Mouse (Mus musculus) testis, adult 2 months (tissue): ENCODE measurements around the gene Tmem82. TPM values are rescaled to one million over a fixed set of nuclear protein-coding genes. Genes with fewer than 3 reads are reported as not detected.

ENCODE experiments used
- H3K27ac ChIP-seq: fragments of 200-500 bp; 2 replicates; pipeline ENCODE4 v1.5.1; 2012; ENCODE audit warnings: low read depth, low read length; ENCODE audit not compliant: control insufficient read depth, insufficient read depth
- H3K27me3 ChIP-seq: fragments of 200-500 bp; 2 replicates; pipeline ENCODE4 v1.6.1; 2012; ENCODE audit warnings: mild to moderate bottlenecking, low read length, moderate library complexity; ENCODE audit not compliant: control insufficient read depth, insufficient read depth
- H3K36me3 ChIP-seq: fragments of 200-500 bp; 2 replicates; pipeline ENCODE4 v1.6.1; 2012; ENCODE audit warnings: mild to moderate bottlenecking, low read length; ENCODE audit not compliant: control insufficient read depth, insufficient read depth
- H3K4me1 ChIP-seq: fragments of 200-500 bp; 2 replicates; pipeline ENCODE4 v1.6.1; 2012; ENCODE audit warnings: low read length; ENCODE audit not compliant: control insufficient read depth, insufficient read depth
- H3K4me3 ChIP-seq: fragments of 200-500 bp; 2 replicates; pipeline ENCODE4 v1.5.1; 2012; ENCODE audit warnings: low read depth, mild to moderate bottlenecking, low read length, moderate library complexity, mixed read lengths; ENCODE audit not compliant: control insufficient read depth
- CTCF ChIP-seq: fragments of 200-500 bp; IDR thresholded peaks from 2 replicates; pipeline ENCODE4 v1.5.1; 2012; ENCODE audit warnings: low read depth, mild to moderate bottlenecking, inconsistent platforms, low read length, moderate library complexity; ENCODE audit not compliant: control insufficient read depth, insufficient read depth, insufficient replicate concordance
- POLR2A ChIP-seq: fragments of 200-500 bp; IDR thresholded peaks from 2 replicates; pipeline ENCODE4 v1.6.1; 2012; ENCODE audit warnings: low read depth, mild to moderate bottlenecking, inconsistent platforms, low read length, moderate library complexity; ENCODE audit not compliant: control insufficient read depth
- polyA plus RNA-seq: library from polyadenylated mRNA; depleted of rRNA; stranded (reverse); fragments of >200 nt; gene quantifications from 2 replicates; pipeline ENCODE4 v1.2.3, GENCODE M21; 2012; rRNA removed

Tmem82 gene
- polyA plus RNA-seq, 1 experiment, result 3.5 TPM

DNA sequence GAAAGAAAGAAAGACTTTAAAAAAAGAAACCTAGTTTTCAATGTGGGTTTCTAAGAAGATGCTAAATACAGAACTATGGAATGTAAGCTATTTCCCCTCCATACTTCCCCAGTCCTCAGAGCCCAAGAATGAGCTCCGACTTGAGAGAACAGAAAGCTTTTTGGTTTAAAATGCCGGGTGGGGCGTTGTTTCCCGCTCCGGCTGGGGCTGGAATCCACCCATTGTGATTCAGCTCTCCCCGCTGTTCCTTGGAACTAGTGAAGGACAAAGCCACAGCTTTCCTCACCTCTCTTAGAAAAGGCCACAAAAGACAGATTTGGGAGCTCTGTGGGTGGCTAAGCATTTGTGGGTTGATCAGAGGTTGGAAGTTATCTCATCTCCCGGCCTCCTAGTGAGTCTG, 53.1 kb downstream of the Tmem82 start:
- Histone ChIP-seq H3K27ac (no peak overlapping the region), H3K4me3 (no peak overlapping the region), H3K4me1 (0 out of 2 replicates have a peak, but pooled peaks cover 3% of the 10 kb centered on the region), H3K27me3 (no peaks in the 10 kb centered on the region), H3K36me3 (no peaks in the 10 kb centered on the region)
- TF ChIP-seq CTCF (no peak), POLR2A (no peak)

DNA sequence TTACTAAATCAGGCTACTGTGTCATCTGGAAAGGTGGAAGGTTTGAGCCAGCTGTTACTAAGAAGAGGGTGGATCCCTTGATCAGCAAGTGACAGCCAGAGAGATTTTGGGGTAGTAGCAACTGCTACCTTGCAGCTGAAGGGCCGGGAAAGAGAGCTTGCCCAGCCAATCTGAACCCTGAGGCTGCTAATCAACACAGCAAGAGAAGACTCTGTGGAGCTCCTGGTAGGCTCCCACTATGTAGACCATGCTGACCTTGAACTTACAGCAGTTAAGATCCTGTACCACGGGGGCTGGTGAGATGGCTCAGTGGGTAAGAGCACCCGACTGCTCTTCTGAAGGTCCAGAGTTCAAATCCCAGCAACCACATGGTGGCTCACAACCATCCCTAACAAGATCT, 53.8 kb downstream of the Tmem82 start:
- Histone ChIP-seq H3K4me3 (no peak overlapping the region), H3K27me3 (no peaks in the 10 kb centered on the region), H3K4me1 (0 out of 2 replicates have a peak, but pooled peaks cover 3% of the 10 kb centered on the region), H3K27ac (no peak overlapping the region), H3K36me3 (no peaks in the 10 kb centered on the region)
- no peak for TF ChIP-seq POLR2A

DNA sequence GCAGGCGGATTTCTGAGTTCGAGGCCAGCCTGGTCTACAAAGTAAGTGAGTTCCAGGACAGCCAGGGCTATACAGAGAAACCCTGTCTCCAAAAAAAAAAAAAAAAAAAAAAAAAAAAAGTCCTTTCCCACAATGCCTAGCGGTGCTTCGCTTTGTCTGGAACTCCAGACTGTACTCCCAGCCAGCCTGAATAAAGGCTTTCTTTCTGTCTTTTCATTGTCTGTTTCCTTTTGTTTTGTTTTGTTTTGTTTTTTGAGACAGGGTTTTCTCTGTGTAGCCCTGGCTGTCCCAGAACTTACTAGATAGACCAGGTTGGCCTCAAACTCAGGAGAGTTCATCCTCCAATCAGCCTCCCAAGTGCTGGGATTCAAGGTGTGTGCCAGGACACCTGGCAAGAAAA, 54.2 kb downstream of the Tmem82 start:
- H3K4me1 ChIP-seq, result 0 out of 2 replicates have a peak, but pooled peaks cover 3% of the 10 kb centered on the region
- H3K27me3 ChIP-seq, result no peaks in the 10 kb centered on the region
- H3K27ac ChIP-seq, result no peak overlapping the region
- H3K36me3 ChIP-seq, result no peaks in the 10 kb centered on the region
- H3K4me3 ChIP-seq, result no peak overlapping the region
- TF ChIP-seq POLR2A, result no peak
- no peak for TF ChIP-seq CTCF

Other genes with a start within 250 kb of the Tmem82 start
- gene Clcnka, start 219.9 kb downstream of the Tmem82 start, polyA plus RNA-seq, result 0.14 and 1.3 TPM in 2 replicates
- gene Clcnkb, start 202.6 kb downstream of the Tmem82 start, polyA plus RNA-seq, result 0.68 and 1.2 TPM in 2 replicates
- 24.6 and 24.7 TPM in 2 replicates for gene Hspb7, start 197.9 kb downstream of the Tmem82 start, polyA plus RNA-seq
- 0.67 TPM in 2 replicates for gene Srarp, start 182.5 kb downstream of the Tmem82 start, polyA plus RNA-seq
- 24.6 and 28.4 TPM in 2 replicates for gene Zbtb17, start 174.0 kb downstream of the Tmem82 start, polyA plus RNA-seq
- 16.9 and 20.1 TPM in 2 replicates for gene Spen, start 80.0 kb downstream of the Tmem82 start, polyA plus RNA-seq
- 3.1 and 4.4 TPM in 2 replicates for gene Fblim1, start 12.5 kb downstream of the Tmem82 start, polyA plus RNA-seq
- 2.2 and 2.9 TPM in 2 replicates for gene Slc25a34, start 5.2 kb upstream of the Tmem82 start, polyA plus RNA-seq
- 73.3 and 76.3 TPM in 2 replicates for gene Plekhm2, start 46.3 kb upstream of the Tmem82 start, polyA plus RNA-seq
- gene Rsc1a1, start 67.0 kb upstream of the Tmem82 start, polyA plus RNA-seq, result 3.6 and 4.1 TPM in 2 replicates
- gene Ddi2, start 104.8 kb upstream of the Tmem82 start, polyA plus RNA-seq, result 4.1 and 5.2 TPM in 2 replicates
- gene Agmat, start 128.0 kb upstream of the Tmem82 start, polyA plus RNA-seq, result 0.07 TPM in 1 of 2 replicates, not detected in the other
- gene Dnajc16, start 172.3 kb upstream of the Tmem82 start, polyA plus RNA-seq, result 11.3 and 12.2 TPM in 2 replicates
- 7.8 and 8.0 TPM in 2 replicates for gene Casp9, start 175.0 kb upstream of the Tmem82 start, polyA plus RNA-seq
- 6.2 and 6.5 TPM in 2 replicates for gene Cela2a, start 207.5 kb upstream of the Tmem82 start, polyA plus RNA-seq
- 0.66 and 1.4 TPM in 2 replicates for gene Ctrc, start 227.7 kb upstream of the Tmem82 start, polyA plus RNA-seq